Mouse (Mus musculus) hindbrain, embryonic 13.5 days (tissue): ENCODE measurements around the gene Boc. TPM values are rescaled to one million over a fixed set of nuclear protein-coding genes. Genes with fewer than 3 reads are reported as not detected.
A peak's percentile ranks its signal among the peaks of the same experiment; 100 is the strongest.

ENCODE experiments used
- ATAC-seq: fragments of 200-750 bp; cut with Nextera tagmentation; 2 replicates; pipeline ENCODE4 v1.8.0; 2017; ENCODE audit warnings: moderate TSS enrichment; ENCODE audit not compliant: low FRiP score
- H3K27ac ChIP-seq: fragments of 300-500 bp; sonication (generic); 2 replicates; pipeline ENCODE4 v1.5.1; 2015; ENCODE audit warnings: inconsistent platforms, mild to moderate bottlenecking, moderate library complexity
- H3K27me3 ChIP-seq: fragments of 300-500 bp; sonication (generic); 2 replicates; pipeline ENCODE4 v1.6.1; 2015; ENCODE audit warnings: mild to moderate bottlenecking, inconsistent platforms
- H3K36me3 ChIP-seq: fragments of 300-500 bp; sonication (generic); 2 replicates; pipeline ENCODE4 v1.6.1; 2015; ENCODE audit warnings: mild to moderate bottlenecking, inconsistent platforms
- H3K4me1 ChIP-seq: fragments of 300-500 bp; sonication (generic); replicated peaks from 2 replicates; pipeline ENCODE4 v1.6.1; 2015; ENCODE audit warnings: inconsistent platforms
- H3K4me2 ChIP-seq: fragments of 300-500 bp; sonication (generic); 2 replicates; pipeline ENCODE4 v1.6.1; 2015; ENCODE audit warnings: inconsistent platforms, mild to moderate bottlenecking, moderate library complexity
- H3K4me3 ChIP-seq: fragments of 300-500 bp; sonication (generic); 2 replicates; pipeline ENCODE4 v1.5.1; 2015; ENCODE audit warnings: mild to moderate bottlenecking, inconsistent platforms
- H3K9ac ChIP-seq: fragments of 300-500 bp; sonication (generic); 2 replicates; pipeline ENCODE4 v1.6.1; 2015; ENCODE audit warnings: mild to moderate bottlenecking, inconsistent platforms
- H3K9me3 ChIP-seq: fragments of 300-500 bp; sonication (generic); 2 replicates; pipeline ENCODE4 v1.6.1; 2016; ENCODE audit warnings: inconsistent platforms
- WGBS: fragments of 180-500 bp; shearing (Covaris S2); methylation state at CpG from one replicate; pipeline ENCODE4 v1.1.7; 2015; 5-methylcytosine and 5-hydroxymethylcytosine counted together
- polyA plus RNA-seq: library from polyadenylated mRNA; unstranded; fragments of >200 nt; fragmentation: Nextera tagmentation; extraction: Ambion mirVana; gene quantifications from 2 replicates; pipeline ENCODE4 v1.2.1, GENCODE M21; 2015

Gene Boc
- polyA plus RNA-seq, 1 experiment from 2014 or later: 17.2 TPM

GRCm38 (mm10) chr16:44533522-44533921 is 25.2 kb downstream of the Boc start:
- peaks cover 78% of the 10 kb centered on the region for H3K4me1 ChIP-seq
- no peak overlapping the region for H3K4me3 ChIP-seq
- no peaks in the 10 kb centered on the region for H3K9me3 ChIP-seq
- H3K27ac ChIP-seq: peak overlapping the region; percentile 49
- peak overlapping the region; percentile 16; the same call in 1 of the 2 replicates for H3K9ac ChIP-seq
- H3K4me2 ChIP-seq: peak overlapping the region; percentile 25
- H3K36me3 ChIP-seq: no peaks in the 10 kb centered on the region
- 46% methylated on average over 8 of the region's 8 CpGs for WGBS
- ATAC-seq: no peak
- H3K27me3 ChIP-seq: no peaks in the 10 kb centered on the region

- no peaks in the 10 kb centered on the region for H3K27me3 ChIP-seq
- peak overlapping the region; percentile 25 for H3K4me2 ChIP-seq
- peak overlapping the region; percentile 16; the same call in 1 of the 2 replicates for H3K9ac ChIP-seq
- H3K9me3 ChIP-seq: no peaks in the 10 kb centered on the region
- peaks cover 77% of the 10 kb centered on the region for H3K4me1 ChIP-seq
- no peak for ATAC-seq
- H3K36me3 ChIP-seq: no peaks in the 10 kb centered on the region
- no peak overlapping the region for H3K4me3 ChIP-seq
- H3K27ac ChIP-seq: peak overlapping the region; percentile 49
- WGBS: 56% methylated on average over 16 of the region's 16 CpGs
Measured at GRCm38 (mm10) chr16:44532851-44533250, 25.8 kb downstream of the Boc start.

GRCm38 (mm10) chr16:44531239-44531797 is 27.4 kb downstream of the Boc start:
- Histone ChIP-seq H3K27me3 (no peaks in the 10 kb centered on the region), H3K27ac (peak overlapping the region; percentile 92), H3K9me3 (no peaks in the 10 kb centered on the region), H3K4me2 (peak overlapping the region; percentile 58), H3K9ac (peak overlapping the region; percentile 66), H3K36me3 (no peaks in the 10 kb centered on the region), H3K4me1 (peaks cover 82% of the 10 kb centered on the region), H3K4me3 (peak overlapping the region; percentile 36)
- WGBS: 7% methylated on average over 12 of the region's 12 CpGs
- peak; percentile 27 for ATAC-seq

GRCm38 (mm10) chr16:44530829-44531228 is 27.9 kb downstream of the Boc start:
- Histone ChIP-seq H3K4me1 (peaks cover 79% of the 10 kb centered on the region), H3K9ac (peak overlapping the region; percentile 66)
- WGBS: under 1% methylated on average over 7 of the region's 7 CpGs

GRCm38 (mm10) chr16:44530191-44530590 is 28.5 kb downstream of the Boc start:
- H3K4me3 ChIP-seq: peak overlapping the region; percentile 36
- H3K27me3 ChIP-seq: no peaks in the 10 kb centered on the region
- H3K9ac ChIP-seq: peak overlapping the region; percentile 66
- H3K36me3 ChIP-seq: no peaks in the 10 kb centered on the region
- H3K4me1 ChIP-seq: peaks cover 72% of the 10 kb centered on the region
- H3K9me3 ChIP-seq: no peaks in the 10 kb centered on the region
- H3K4me2 ChIP-seq: peak overlapping the region; percentile 58
- H3K27ac ChIP-seq: peak overlapping the region; percentile 92
- peak; percentile 15 for ATAC-seq
- 3% methylated on average over 9 of the region's 9 CpGs for WGBS

More at GRCm38 (mm10) chr16:44530829-44531228, 27.9 kb downstream of the Boc start:
- peak overlapping the region; percentile 58 for H3K4me2 ChIP-seq
- H3K27ac ChIP-seq: peak overlapping the region; percentile 92
- no peaks in the 10 kb centered on the region for H3K9me3 ChIP-seq
- no peaks in the 10 kb centered on the region for H3K36me3 ChIP-seq
- H3K27me3 ChIP-seq: no peaks in the 10 kb centered on the region
- peak; percentile 91 for ATAC-seq
- peak overlapping the region; percentile 36 for H3K4me3 ChIP-seq

- H3K27me3 ChIP-seq: no peaks in the 10 kb centered on the region
- WGBS: 21% methylated on average over 8 of the region's 8 CpGs
- H3K36me3 ChIP-seq: no peaks in the 10 kb centered on the region
- H3K4me2 ChIP-seq: peak overlapping the region; percentile 58
- H3K9me3 ChIP-seq: no peaks in the 10 kb centered on the region
- H3K4me1 ChIP-seq: peaks cover 70% of the 10 kb centered on the region
- H3K27ac ChIP-seq: peak overlapping the region; percentile 92
- peak overlapping the region; percentile 36; the same call in 1 of the 2 replicates for H3K4me3 ChIP-seq
- H3K9ac ChIP-seq: no peak overlapping the region
- ATAC-seq: no peak
Measured at GRCm38 (mm10) chr16:44529691-44530090, 29.0 kb downstream of the Boc start.

- Histone ChIP-seq H3K36me3 (no peaks in the 10 kb centered on the region), H3K4me1 (peaks cover 66% of the 10 kb centered on the region), H3K4me2 (no peak overlapping the region), H3K9ac (no peak overlapping the region), H3K9me3 (no peaks in the 10 kb centered on the region), H3K27me3 (no peaks in the 10 kb centered on the region), H3K27ac (peak overlapping the region; percentile 92), H3K4me3 (no peak overlapping the region)
- no peak for ATAC-seq
- WGBS: 86% methylated on average over 7 of the region's 7 CpGs
Measured at GRCm38 (mm10) chr16:44528955-44529354, 29.7 kb downstream of the Boc start.

GRCm38 (mm10) chr16:44527218-44527905 is 31.3 kb downstream of the Boc start:
- Histone ChIP-seq H3K36me3 (no peaks in the 10 kb centered on the region), H3K9me3 (no peaks in the 10 kb centered on the region), H3K27ac (peak overlapping the region; percentile 60; the same call in 1 of the 2 replicates), H3K27me3 (no peaks in the 10 kb centered on the region), H3K4me1 (peaks cover 53% of the 10 kb centered on the region), H3K4me2 (no peak overlapping the region), H3K9ac (no peak overlapping the region), H3K4me3 (no peak overlapping the region)
- WGBS: 44% methylated on average over 11 of the region's 11 CpGs
- no peak for ATAC-seq

- Histone ChIP-seq H3K27ac (peak overlapping the region; percentile 87), H3K27me3 (no peaks in the 10 kb centered on the region), H3K4me1 (peaks cover 53% of the 10 kb centered on the region), H3K9me3 (no peaks in the 10 kb centered on the region), H3K4me2 (peak overlapping the region; percentile 37), H3K9ac (peak overlapping the region; percentile 59), H3K36me3 (no peaks in the 10 kb centered on the region), H3K4me3 (no peak overlapping the region; the same call in 1 of the 2 replicates)
- WGBS: 6% methylated on average over 12 of the region's 12 CpGs
- no peak for ATAC-seq
Measured at GRCm38 (mm10) chr16:44526689-44527088, 32.0 kb downstream of the Boc start.

GRCm38 (mm10) chr16:44526044-44526443 is 32.7 kb downstream of the Boc start:
- H3K27me3 ChIP-seq: no peaks in the 10 kb centered on the region

GRCm38 (mm10) chr16:44523595-44523994 is 35.1 kb downstream of the Boc start:
- peaks cover 9% of the 10 kb centered on the region for H3K36me3 ChIP-seq
- no peak overlapping the region for H3K9ac ChIP-seq
- no peak overlapping the region for H3K4me2 ChIP-seq
- WGBS: 70% methylated on average over 7 of the region's 7 CpGs
- H3K27me3 ChIP-seq: no peaks in the 10 kb centered on the region
- H3K4me3 ChIP-seq: no peak overlapping the region
- no peak for ATAC-seq
- peaks cover 24% of the 10 kb centered on the region for H3K4me1 ChIP-seq
- H3K27ac ChIP-seq: no peak overlapping the region
- no peaks in the 10 kb centered on the region for H3K9me3 ChIP-seq

More at GRCm38 (mm10) chr16:44526044-44526443, 32.7 kb downstream of the Boc start:
- H3K36me3 ChIP-seq: no peaks in the 10 kb centered on the region
- 85% methylated on average over 1 of the region's 1 CpGs for WGBS
- peaks cover 47% of the 10 kb centered on the region for H3K4me1 ChIP-seq
- H3K9me3 ChIP-seq: no peaks in the 10 kb centered on the region
- no peak for ATAC-seq
- no peak overlapping the region for H3K4me2 ChIP-seq
- H3K27ac ChIP-seq: peak overlapping the region; percentile 87
- no peak overlapping the region for H3K9ac ChIP-seq
- H3K4me3 ChIP-seq: no peak overlapping the region

GRCm38 (mm10) chr16:44516498-44516897 is 42.2 kb downstream of the Boc start:
- no peaks in the 10 kb centered on the region for H3K27me3 ChIP-seq
- H3K27ac ChIP-seq: peak overlapping the region; percentile 14; the same call in 1 of the 2 replicates
- no peak for ATAC-seq

More at GRCm38 (mm10) chr16:44516498-44516897, 42.2 kb downstream of the Boc start:
- H3K4me3 ChIP-seq: no peak overlapping the region
- no peak overlapping the region for H3K9ac ChIP-seq
- H3K36me3 ChIP-seq: peaks cover 15% of the 10 kb centered on the region
- H3K4me2 ChIP-seq: no peak overlapping the region
- 71% methylated on average over 6 of the region's 6 CpGs for WGBS
- peaks cover 16% of the 10 kb centered on the region for H3K4me1 ChIP-seq
- no peaks in the 10 kb centered on the region for H3K9me3 ChIP-seq
